Mouse (Mus musculus) embryonic facial prominence, embryonic 14.5 days (tissue): ENCODE data around the gene Olfr457. TPM values are rescaled to one million over a fixed set of nuclear protein-coding genes. Genes with fewer than 3 reads are reported as not detected.
"Not testable (repeated sequence)": the region's sequence is repeated elsewhere in the genome, so short reads cannot be mapped to it uniquely, and the experiment has no call there.

Experiments used
- ATAC-seq: fragments of 200-750 bp; cut with Nextera tagmentation; 2 replicates; pipeline ENCODE4 v1.8.0; 2017; ENCODE audit warnings: low read depth, moderate number of reproducible peaks, moderate TSS enrichment
- DNase-seq: peaks from one replicate; pipeline ENCODE4 v3.0.0-alpha.2; 2015; ENCODE audit warnings: low spot score
- H3K27ac ChIP-seq: fragments of 300-500 bp; sonication (generic); replicated peaks from 2 replicates; pipeline ENCODE4 v1.5.1; 2014; ENCODE audit warnings: low read depth, mild to moderate bottlenecking, low read length, moderate library complexity
- H3K27me3 ChIP-seq: fragments of 300-500 bp; sonication (generic); replicated peaks from 2 replicates; pipeline ENCODE4 v1.6.1; 2014; ENCODE audit warnings: low read length; ENCODE audit not compliant: control insufficient read depth, insufficient read depth
- H3K36me3 ChIP-seq: fragments of 300-500 bp; sonication (generic); 2 replicates; pipeline ENCODE4 v1.6.1; 2014; ENCODE audit warnings: low read length, mixed read lengths; ENCODE audit not compliant: control insufficient read depth, insufficient read depth
- H3K4me1 ChIP-seq: fragments of 300-500 bp; sonication (generic); 2 replicates; pipeline ENCODE4 v1.6.1; 2014; ENCODE audit warnings: antibody characterized with exemption, low read length; ENCODE audit not compliant: control insufficient read depth, insufficient read depth
- H3K4me2 ChIP-seq: fragments of 300-500 bp; sonication (generic); 2 replicates; pipeline ENCODE4 v1.6.1; 2014; ENCODE audit warnings: low read depth, mild to moderate bottlenecking, low read length, moderate library complexity, mixed read lengths
- H3K4me3 ChIP-seq: fragments of 300-500 bp; sonication (generic); 2 replicates; pipeline ENCODE4 v1.5.1; 2014; ENCODE audit warnings: low read depth, mild to moderate bottlenecking, low read length
- H3K9ac ChIP-seq: fragments of 300-500 bp; sonication (generic); 2 replicates; pipeline ENCODE4 v1.6.1; 2014; ENCODE audit warnings: low read depth, mild to moderate bottlenecking, low read length, moderate library complexity, mixed read lengths
- H3K9me3 ChIP-seq: fragments of 300-500 bp; sonication (generic); 2 replicates; pipeline ENCODE4 v1.6.1; 2016; ENCODE audit warnings: low read length; ENCODE audit not compliant: control insufficient read depth
- WGBS: fragments of 180-500 bp; shearing (Covaris S2); extraction: QIAGEN DNeasy Blood & Tissue Kit; methylation state at CpG from one replicate; pipeline ENCODE4 v1.1.7; 2014; 5-methylcytosine and 5-hydroxymethylcytosine counted together
- polyA plus RNA-seq: library from polyadenylated mRNA; unstranded; fragments of >200 nt; fragmentation: Nextera tagmentation; extraction: Ambion mirVana; gene quantifications from 2 replicates; pipeline ENCODE4 v1.2.1, GENCODE M21; 2014

Olfr457 gene
- not detected in 2 replicates for polyA plus RNA-seq

DNA sequence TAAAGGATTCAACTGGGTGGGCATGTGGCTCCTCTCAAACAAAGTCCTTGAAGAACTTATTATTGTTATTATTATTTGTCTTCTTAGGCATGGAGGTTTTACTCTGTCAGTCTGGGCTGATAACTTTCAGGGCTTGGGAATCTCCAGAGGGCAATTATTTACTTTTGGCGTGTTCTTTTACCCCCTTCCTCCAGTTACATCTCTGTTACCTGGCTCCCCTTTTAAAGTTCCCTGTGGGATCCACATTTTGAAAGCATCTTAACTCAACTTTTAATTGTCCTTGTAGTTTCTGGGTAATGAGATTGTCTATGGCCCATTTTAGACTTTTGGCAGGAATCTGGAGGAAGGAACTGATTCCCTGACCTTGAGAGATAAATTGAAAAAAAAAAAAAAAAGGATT is at the start of gene Olfr457:
Gene Olfr457, minus strand, starts transcription at position 101 of the 400 bp plus-strand sequence.
- WGBS, result 74% methylated on average over 1 of the region's 1 CpGs
- no peaks in the 10 kb centered on the region for H3K27me3 ChIP-seq
- ATAC-seq (no peak), DNase-seq (no peak)
- H3K36me3 ChIP-seq, result no peaks in the 10 kb centered on the region
- H3K4me3 ChIP-seq, result no peak within 1 kb of the TSS
- no peak within 1 kb of the TSS for H3K9ac ChIP-seq
- H3K4me2 ChIP-seq, result no peak within 1 kb of the TSS
- no peaks in the 10 kb centered on the region for H3K4me1 ChIP-seq
- H3K27ac ChIP-seq, result no peak within 1 kb of the TSS
- H3K9me3 ChIP-seq, result no peaks in the 10 kb centered on the region

DNA sequence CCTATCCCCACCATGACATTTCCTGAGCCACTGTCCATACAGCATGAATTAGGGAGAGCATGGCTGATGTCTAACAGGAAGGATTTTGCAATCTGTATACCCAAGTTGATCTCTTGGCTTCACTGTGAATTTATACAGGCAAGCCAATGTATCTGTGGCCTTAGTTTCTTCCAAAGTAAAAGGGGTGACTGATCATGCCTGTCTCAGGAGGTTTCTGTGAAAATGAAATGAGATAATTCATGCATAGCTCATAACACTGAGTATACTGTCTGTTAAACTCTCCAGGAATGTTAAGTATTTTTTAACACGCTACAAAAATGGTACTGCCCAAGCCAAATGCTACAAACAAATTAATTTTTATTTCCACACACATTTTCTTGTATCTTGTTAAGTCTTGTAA is 37.3 kb upstream of the Olfr457 start:
- Histone ChIP-seq H3K27me3 (no peaks in the 10 kb centered on the region), H3K9me3 (no peaks in the 10 kb centered on the region), H3K4me2 (no peak overlapping the region), H3K27ac (no peak overlapping the region), H3K4me1 (no peaks in the 10 kb centered on the region), H3K9ac (no peak overlapping the region), H3K36me3 (no peaks in the 10 kb centered on the region), H3K4me3 (no peak overlapping the region)
- ATAC-seq, result no peak
- peak; percentile 2 for DNase-seq
- 54% methylated on average over 1 of the region's 1 CpGs for WGBS

- DNase-seq, result peak; percentile 6
Measured at GRCm38 (mm10) chr6:42509311-42509710, 33.2 kb upstream of the Olfr457 start.

DNA sequence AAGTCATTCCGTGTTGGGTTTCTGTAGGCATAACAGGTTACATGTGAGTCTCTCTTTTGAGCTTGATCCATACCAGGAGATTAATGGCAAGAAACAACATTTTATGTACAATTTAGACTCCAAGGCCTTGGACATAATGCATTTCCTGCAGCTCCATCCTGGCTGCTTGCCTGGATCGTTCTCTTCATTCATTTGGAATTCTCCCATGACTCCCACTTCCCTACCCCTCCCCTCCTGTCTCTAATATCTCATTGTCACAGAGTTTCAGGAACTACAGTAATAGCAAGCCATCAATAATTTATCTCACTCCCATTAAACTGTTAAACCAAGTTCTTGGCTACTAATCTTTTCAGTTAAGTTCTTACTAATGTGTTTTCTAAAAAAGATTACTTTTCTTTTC is 27.3 kb upstream of the Olfr457 start:
- Histone ChIP-seq H3K4me2 (no peak overlapping the region), H3K9me3 (no peaks in the 10 kb centered on the region), H3K4me3 (no peak overlapping the region), H3K27ac (no peak overlapping the region), H3K9ac (no peak overlapping the region), H3K4me1 (no peaks in the 10 kb centered on the region), H3K36me3 (no peaks in the 10 kb centered on the region), H3K27me3 (no peaks in the 10 kb centered on the region)
- DNase-seq (peak; percentile 27), ATAC-seq (no peak)
- WGBS, result 79% methylated on average over 2 of the region's 2 CpGs

More at GRCm38 (mm10) chr6:42509311-42509710, 33.2 kb upstream of the Olfr457 start:
- H3K9me3 ChIP-seq, result no peaks in the 10 kb centered on the region
- H3K9ac ChIP-seq, result no peak overlapping the region
- ATAC-seq, result no peak
- H3K4me2 ChIP-seq, result no peak overlapping the region
- H3K27me3 ChIP-seq, result no peaks in the 10 kb centered on the region
- no peak overlapping the region for H3K27ac ChIP-seq
- no peak overlapping the region for H3K4me3 ChIP-seq
- no peaks in the 10 kb centered on the region for H3K4me1 ChIP-seq
- no peaks in the 10 kb centered on the region for H3K36me3 ChIP-seq

GRCm38 (mm10) chr6:42489731-42490130 is 13.6 kb upstream of the Olfr457 start:
- Histone ChIP-seq H3K4me1 (no peaks in the 10 kb centered on the region), H3K27me3 (no peaks in the 10 kb centered on the region), H3K36me3 (no peaks in the 10 kb centered on the region), H3K4me3 (no peak overlapping the region), H3K27ac (no peak overlapping the region), H3K4me2 (no peak overlapping the region), H3K9ac (no peak overlapping the region), H3K9me3 (no peaks in the 10 kb centered on the region)
- ATAC-seq, result no peak
- no peak for DNase-seq
- 43% methylated on average over 1 of the region's 1 CpGs for WGBS

GRCm38 (mm10) chr6:42487114-42487513 is 11.0 kb upstream of the Olfr457 start, which contains the start of gene Olfr456:
Olfr456 (minus strand) TSS chr6:42487214.
- H3K27ac ChIP-seq, result no peak within 1 kb of the TSS
- no peaks in the 10 kb centered on the region for H3K36me3 ChIP-seq
- ATAC-seq, result no peak
- H3K27me3 ChIP-seq, result no peaks in the 10 kb centered on the region
- no peak within 1 kb of the TSS for H3K4me3 ChIP-seq
- 81% methylated on average over 1 of the region's 1 CpGs for WGBS
- H3K4me2 ChIP-seq, result no peak within 1 kb of the TSS
- no peak within 1 kb of the TSS for H3K9ac ChIP-seq
- no peaks in the 10 kb centered on the region for H3K4me1 ChIP-seq
- DNase-seq, result no peak
- no peaks in the 10 kb centered on the region for H3K9me3 ChIP-seq

DNA sequence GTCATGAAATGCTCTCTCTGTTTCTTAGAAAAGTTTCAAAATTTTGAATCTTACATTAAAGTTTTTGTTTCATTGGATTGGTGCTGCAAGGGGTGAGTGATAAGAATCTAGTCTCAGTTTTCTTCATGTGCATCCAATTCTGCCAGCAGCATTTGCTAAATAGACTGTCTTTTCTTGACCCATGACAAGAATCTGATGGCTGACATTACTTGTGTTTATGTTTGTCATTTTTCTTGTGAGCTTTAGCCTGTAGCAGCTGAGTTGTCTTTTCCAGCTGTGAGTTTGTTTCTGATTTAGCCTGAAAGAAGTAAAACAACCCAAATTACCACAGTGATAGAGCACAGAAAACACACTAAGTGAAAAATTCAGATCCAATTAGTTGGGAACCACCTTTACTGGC is 8.5 kb upstream of the Olfr457 start:
- Histone ChIP-seq H3K9me3 (no peaks in the 10 kb centered on the region), H3K4me1 (no peaks in the 10 kb centered on the region), H3K27ac (no peak overlapping the region), H3K36me3 (no peaks in the 10 kb centered on the region), H3K9ac (no peak overlapping the region), H3K4me3 (no peak overlapping the region), H3K27me3 (no peaks in the 10 kb centered on the region), H3K4me2 (no peak overlapping the region)
- ATAC-seq (no peak), DNase-seq (no peak)

DNA sequence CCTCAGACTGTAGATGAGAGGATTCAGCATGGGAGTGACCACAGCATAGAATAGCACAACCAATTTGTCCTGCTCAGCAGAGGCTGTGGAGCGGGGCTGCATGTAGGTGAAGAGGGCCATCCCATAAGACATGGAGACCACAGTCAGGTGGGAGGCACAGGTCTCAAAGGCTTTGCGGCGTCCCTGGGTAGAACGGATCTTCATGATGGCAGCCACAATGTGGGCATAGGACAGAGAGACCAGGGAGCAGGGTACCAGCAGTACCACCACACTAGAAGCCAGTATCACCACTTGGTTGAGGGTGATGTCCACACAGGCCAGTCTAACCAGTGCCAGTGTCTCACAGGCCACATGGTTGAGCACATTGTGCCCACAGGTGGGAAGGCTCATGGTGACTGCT is 4.8 kb downstream of the Olfr457 start:
- ATAC-seq, H3K36me3 ChIP-seq, DNase-seq, H3K4me3 ChIP-seq, H3K27me3 ChIP-seq, H3K4me2 ChIP-seq, H3K9ac ChIP-seq, H3K9me3 ChIP-seq, H3K4me1 ChIP-seq, H3K27ac ChIP-seq: not testable (repeated sequence)
- WGBS, result 96% methylated on average over 4 of the region's 4 CpGs

DNA sequence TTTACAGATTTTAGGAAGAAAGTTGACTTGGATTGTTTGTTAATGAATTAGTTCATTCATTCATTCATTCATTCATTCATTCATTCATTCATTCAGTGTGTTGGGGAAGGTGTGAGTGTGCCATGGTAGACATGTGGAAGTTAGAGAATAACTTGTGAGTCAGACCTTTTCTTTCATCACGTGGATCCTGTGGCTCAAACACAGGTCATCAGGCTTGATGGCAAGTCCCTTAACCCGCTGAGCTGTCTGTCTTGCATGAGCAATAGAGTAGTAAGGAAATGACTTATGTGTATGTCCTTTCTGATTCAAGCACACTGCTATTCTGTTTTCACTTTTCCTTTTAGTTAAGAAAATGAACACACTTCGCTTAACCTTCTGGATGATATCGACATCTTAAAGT is 5.6 kb downstream of the Olfr457 start:
- 93% methylated on average over 4 of the region's 4 CpGs for WGBS
- Histone ChIP-seq H3K27ac (no peak overlapping the region), H3K4me1 (no peaks in the 10 kb centered on the region), H3K36me3 (no peaks in the 10 kb centered on the region), H3K9me3 (no peaks in the 10 kb centered on the region), H3K9ac (no peak overlapping the region), H3K4me3 (no peak overlapping the region), H3K4me2 (no peak overlapping the region), H3K27me3 (no peaks in the 10 kb centered on the region)
- DNase-seq, result no peak
- no peak for ATAC-seq
